Mouse (Mus musculus): ENCODE results near the gene Gm10837.

- TF ChIP-seq CTCF (IDR thresholded peaks at IDR 0.05; ENCODE audit: control insufficient read depth, insufficient read depth, insufficient replicate concordance, low read depth, low read length) (no peak), POLR2A (IDR thresholded peaks at IDR 0.05; ENCODE audit: control insufficient read depth, low read depth, low read length) (no peak)
Observed at GRCm38 (mm10) chr14:122451551-122452145, 38.7 kb upstream of the Gm10837 start.

Measured in testis, adult 2 months (tissue).